Mouse (Mus musculus): Measurements from ENCODE around the gene Ccdc24.

GRCm38 (mm10) chr4:117872471-117872886 lies at the start of gene Ccdc24:
- TF ChIP-seq POLR2A (IDR thresholded peaks at IDR 0.05; ENCODE audit: borderline replicate concordance, control insufficient read depth, low read depth, low read length), result no peak; the same call in 1 of the 2 replicates
- TF ChIP-seq CTCF (IDR thresholded peaks at IDR 0.05; ENCODE audit: control insufficient read depth, insufficient read depth, low read length), result no peak
